Mouse (Mus musculus) small intestine, adult 2 months (tissue): ENCODE measurements around the gene Padi3. TPM values are rescaled to one million over a fixed set of nuclear protein-coding genes. Genes with fewer than 3 reads are reported as not detected.

Source experiments
- H3K27ac ChIP-seq: fragments of 200-500 bp; 2 replicates; pipeline ENCODE4 v1.5.1; 2012; ENCODE audit warnings: low read depth, low read length, control low read depth, inconsistent platforms; ENCODE audit not compliant: insufficient read depth
- H3K27me3 ChIP-seq: fragments of 200-500 bp; 2 replicates; pipeline ENCODE4 v1.6.1; 2012; ENCODE audit warnings: mild to moderate bottlenecking, moderate library complexity, low read length, inconsistent platforms; ENCODE audit not compliant: control insufficient read depth, insufficient read depth
- H3K36me3 ChIP-seq: fragments of 200-500 bp; 2 replicates; pipeline ENCODE4 v1.6.1; 2012; ENCODE audit warnings: mild to moderate bottlenecking, low read length, control low read depth, inconsistent platforms; ENCODE audit not compliant: control insufficient read depth, insufficient read depth
- H3K4me1 ChIP-seq: fragments of 200-500 bp; 2 replicates; pipeline ENCODE4 v1.6.1; 2012; ENCODE audit warnings: low read length, inconsistent platforms, mixed read lengths; ENCODE audit not compliant: control insufficient read depth, insufficient read depth, insufficient read length
- H3K4me3 ChIP-seq: fragments of 200-500 bp; 2 replicates; pipeline ENCODE4 v1.5.1; 2012; ENCODE audit warnings: low read depth, mild to moderate bottlenecking, control low read depth, inconsistent platforms, low read length, moderate library complexity
- CTCF ChIP-seq: fragments of 200-500 bp; IDR thresholded peaks from 2 replicates; pipeline ENCODE4 v1.5.1; 2012; ENCODE audit warnings: low read depth, mild to moderate bottlenecking, control low read depth, inconsistent platforms, low read length, moderate library complexity, mixed read lengths; ENCODE audit not compliant: insufficient replicate concordance, insufficient read length; ENCODE audit errors: extremely low read depth
- POLR2A ChIP-seq: fragments of 200-500 bp; IDR thresholded peaks from 2 replicates; pipeline ENCODE4 v1.6.1; 2012; ENCODE audit warnings: low read depth, mild to moderate bottlenecking, control low read depth, inconsistent platforms, low read length, moderate library complexity
- WGBS: fragments of 180-500 bp; shearing (Covaris S2); methylation state at CpG from one replicate; pipeline ENCODE4 v1.1.7; 2018; 5-methylcytosine and 5-hydroxymethylcytosine counted together
- polyA plus RNA-seq: library from polyadenylated mRNA; depleted of rRNA; stranded (reverse); fragments of >200 nt; gene quantifications from 2 replicates; pipeline ENCODE4 v1.2.3, GENCODE M21; 2012

Gene Padi3
- polyA plus RNA-seq, 1 experiment: not detected

DNA sequence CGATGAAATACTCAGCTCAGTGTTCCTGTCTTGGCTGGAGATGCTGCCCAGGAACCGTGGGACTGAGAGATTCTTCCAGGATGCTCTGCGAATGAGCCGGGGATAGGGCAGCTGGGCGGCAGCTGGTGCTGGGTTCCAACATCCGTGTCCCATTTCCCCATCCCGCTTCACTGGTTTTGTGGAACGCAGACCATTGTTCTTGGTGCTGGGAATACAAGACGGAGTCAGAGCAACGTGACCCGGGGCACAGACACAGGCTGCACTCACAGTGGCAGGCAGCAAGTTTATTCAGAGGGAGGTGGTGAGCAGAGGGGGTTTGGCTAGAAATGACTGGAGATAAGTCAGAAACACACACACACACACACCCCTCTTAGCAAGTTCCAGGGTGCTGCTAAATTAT, 38.9 kb upstream of the Padi3 start:
- no peak overlapping the region for H3K4me3 ChIP-seq
- H3K27ac ChIP-seq: no peak overlapping the region
- no peaks in the 10 kb centered on the region for H3K36me3 ChIP-seq
- no peak for TF ChIP-seq CTCF
- H3K4me1 ChIP-seq: no peaks in the 10 kb centered on the region
- H3K27me3 ChIP-seq: peaks cover 4% of the 10 kb centered on the region; the same call in 1 of the 2 replicates
- 80% methylated on average over 11 of the region's 11 CpGs for WGBS

DNA sequence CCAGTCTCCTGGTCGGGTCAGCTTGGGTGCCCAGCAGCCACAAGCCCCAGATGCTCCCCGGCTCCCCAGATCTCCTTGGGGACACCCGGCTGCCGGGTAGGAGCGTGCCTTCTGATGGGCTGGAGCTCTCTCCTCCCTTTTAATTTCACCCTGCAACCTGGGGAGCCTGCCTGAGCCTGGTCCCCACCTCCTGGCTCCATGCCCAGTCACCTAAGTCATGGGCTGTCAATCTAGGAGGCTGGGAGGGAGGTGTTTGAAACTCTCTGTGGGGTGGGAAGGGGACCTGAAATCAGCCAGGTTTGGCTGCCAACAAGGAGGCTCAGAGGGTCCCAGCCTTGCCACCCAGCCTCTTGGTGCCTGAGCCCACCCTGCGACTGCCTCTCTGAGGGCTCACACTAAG, 35.2 kb upstream of the Padi3 start, which contains the start of gene Padi1:
Padi1 (minus strand) TSS at position 113 of the 400 bp plus-strand sequence.
- no peaks in the 10 kb centered on the region for H3K4me1 ChIP-seq
- H3K27ac ChIP-seq: no peak within 1 kb of the TSS
- no peak for TF ChIP-seq CTCF
- no peak for TF ChIP-seq POLR2A
- H3K4me3 ChIP-seq: no peak within 1 kb of the TSS
- no peaks in the 10 kb centered on the region for H3K36me3 ChIP-seq
- H3K27me3 ChIP-seq: no peaks in the 10 kb centered on the region
- 48% methylated on average over 6 of the region's 6 CpGs for WGBS

DNA sequence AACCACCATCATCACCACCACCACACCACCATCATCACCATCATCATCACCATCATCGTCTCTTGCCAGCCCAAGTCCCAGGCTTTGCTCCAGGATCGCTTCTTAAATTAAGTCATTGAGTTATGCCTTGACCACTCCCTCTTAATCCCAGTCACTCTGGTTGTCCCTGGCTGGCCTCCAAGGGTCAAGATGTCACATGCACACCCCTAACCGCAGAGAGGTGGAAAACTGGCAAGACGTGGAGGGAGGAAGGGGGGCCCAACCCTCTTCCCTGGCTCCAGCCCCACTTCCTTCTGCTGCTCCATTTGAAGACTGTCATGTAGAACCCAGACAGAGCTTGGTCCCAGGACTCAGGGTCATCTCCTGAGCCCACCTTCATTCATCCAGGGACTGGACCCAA, 34.5 kb upstream of the Padi3 start:
- Histone ChIP-seq H3K27me3 (no peaks in the 10 kb centered on the region), H3K4me1 (no peaks in the 10 kb centered on the region), H3K36me3 (no peaks in the 10 kb centered on the region), H3K4me3 (no peak overlapping the region), H3K27ac (no peak overlapping the region)
- WGBS: 57% methylated on average over 4 of the region's 4 CpGs
- TF ChIP-seq POLR2A (no peak), CTCF (no peak)

- no peak overlapping the region for H3K27ac ChIP-seq
- no peaks in the 10 kb centered on the region for H3K36me3 ChIP-seq
- H3K4me3 ChIP-seq: no peak overlapping the region
- TF ChIP-seq CTCF: no peak
- no peak for TF ChIP-seq POLR2A
- 64% methylated on average over 15 of the region's 15 CpGs for WGBS
- no peaks in the 10 kb centered on the region for H3K4me1 ChIP-seq
- H3K27me3 ChIP-seq: no peaks in the 10 kb centered on the region
Observed at GRCm38 (mm10) chr4:140843670-140844280, 33.3 kb upstream of the Padi3 start.

DNA sequence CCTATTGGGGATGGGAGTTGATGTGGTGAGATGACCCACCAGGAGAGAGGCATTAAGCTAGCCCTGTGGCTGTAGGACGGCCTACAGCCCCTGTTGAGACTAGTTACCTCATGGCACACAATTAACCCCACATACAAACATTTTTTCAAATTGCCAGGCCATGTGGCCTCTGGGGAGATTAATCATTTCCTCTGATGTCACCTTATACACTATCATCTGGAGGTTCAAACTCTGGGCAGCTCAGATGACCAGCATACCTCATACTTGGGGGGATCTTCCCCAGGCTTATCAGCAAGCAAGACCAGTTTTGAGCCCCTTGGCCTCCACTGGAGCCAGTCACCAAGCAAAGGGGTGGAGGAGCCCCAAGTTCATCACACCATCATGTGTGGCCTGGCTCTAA, 32.5 kb upstream of the Padi3 start:
- Histone ChIP-seq H3K27me3 (no peaks in the 10 kb centered on the region), H3K36me3 (no peaks in the 10 kb centered on the region), H3K27ac (no peak overlapping the region), H3K4me1 (no peaks in the 10 kb centered on the region), H3K4me3 (no peak overlapping the region)
- TF ChIP-seq POLR2A (no peak), CTCF (no peak)
- 89% methylated on average over 1 of the region's 1 CpGs for WGBS

GRCm38 (mm10) chr4:140837879-140838278, 27.4 kb upstream of the Padi3 start:
- H3K4me1 ChIP-seq: no peaks in the 10 kb centered on the region
- no peak for TF ChIP-seq POLR2A
- TF ChIP-seq CTCF: no peak
- WGBS: 10% methylated on average over 8 of the region's 8 CpGs
- no peaks in the 10 kb centered on the region for H3K36me3 ChIP-seq
- no peak overlapping the region for H3K4me3 ChIP-seq
- H3K27ac ChIP-seq: no peak overlapping the region
- no peaks in the 10 kb centered on the region for H3K27me3 ChIP-seq

DNA sequence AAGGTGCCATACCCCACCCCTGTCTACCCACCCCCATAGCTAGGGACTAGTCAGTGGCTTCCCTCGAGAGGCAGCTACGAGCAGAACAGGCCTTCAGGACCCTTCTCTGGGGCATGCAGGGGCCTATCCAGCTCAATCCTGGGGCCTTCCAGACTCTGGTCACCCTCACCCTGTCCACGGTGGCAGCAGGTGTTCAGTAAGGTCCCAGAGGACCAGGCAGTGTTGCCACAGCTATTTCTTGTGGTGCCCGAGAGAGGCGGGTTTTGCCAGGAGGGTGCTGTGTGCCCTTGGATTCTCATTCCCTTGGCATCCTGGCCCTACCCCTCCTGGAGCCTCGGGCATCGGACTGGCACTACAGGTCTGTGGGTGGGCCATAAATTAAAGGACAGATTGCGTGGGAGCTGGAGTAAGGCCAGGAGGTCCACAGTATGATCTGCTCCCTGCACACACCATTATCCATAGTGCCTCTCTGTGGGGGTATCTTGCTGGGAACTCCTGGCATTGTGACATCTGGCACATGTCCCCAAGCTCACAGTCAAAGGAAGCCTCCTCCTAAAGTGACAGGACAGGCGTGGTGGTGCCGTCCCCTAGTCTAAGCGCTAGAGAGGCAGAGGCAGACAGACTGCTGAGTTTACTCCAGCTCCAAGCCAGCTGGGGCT, 25.9 kb upstream of the Padi3 start:
- no peak overlapping the region for H3K27ac ChIP-seq
- no peaks in the 10 kb centered on the region for H3K4me1 ChIP-seq
- 53% methylated on average over 11 of the region's 11 CpGs for WGBS
- TF ChIP-seq CTCF (no peak), POLR2A (no peak)
- no peaks in the 10 kb centered on the region for H3K36me3 ChIP-seq
- H3K27me3 ChIP-seq: no peaks in the 10 kb centered on the region
- H3K4me3 ChIP-seq: no peak overlapping the region

- H3K27ac ChIP-seq: no peak overlapping the region
- no peak overlapping the region for H3K4me3 ChIP-seq
- no peaks in the 10 kb centered on the region for H3K4me1 ChIP-seq
- 5% methylated on average over 10 of the region's 10 CpGs for WGBS
- no peaks in the 10 kb centered on the region for H3K27me3 ChIP-seq
- H3K36me3 ChIP-seq: no peaks in the 10 kb centered on the region
- TF ChIP-seq CTCF (no peak), POLR2A (no peak)
Observed at GRCm38 (mm10) chr4:140835682-140836081, 25.2 kb upstream of the Padi3 start.
